Mouse (Mus musculus) adrenal gland, postnatal 4 days (tissue): ENCODE measurements around the gene AC140267.1. TPM values are rescaled to one million over a fixed set of nuclear protein-coding genes. Genes with fewer than 3 reads are reported as not detected.

Source experiments
- DNase-seq, 2 experiments: peaks; one replicate each; pipeline ENCODE4 v3.0.0; 2021 to 2022; ENCODE audit warnings: low spot score in 2 of 2, mixed read lengths in 2 of 2
- long read RNA-seq, 2 experiments: library from polyadenylated mRNA; stranded (forward); transcript quantifications; one replicate each; pipeline ENCODE4 v2.0.0; 2021
- total RNA-seq, 2 experiments: library from RNA; stranded (reverse); gene quantifications; 2 replicates each; pipeline ENCODE4 v1.2.3; 2021

The AC140267.1 gene
- 1 to 10 TPM; 7.3 to 8.9 TPM for total RNA-seq
- long read RNA-seq, experiment 1: 0 reads
- long read RNA-seq, experiment 2: 0 reads

GRCm38 (mm10) chr15:80235535-80235934, at the start of gene AC140267.1:
Gene AC140267.1 (plus strand): TSS chr15:80235835.
- no peak for DNase-seq

- DNase-seq: no peak
Observed at GRCm38 (mm10) chr15:80188927-80189326, 46.7 kb upstream of the AC140267.1 start.

- no peak for DNase-seq
Observed at GRCm38 (mm10) chr15:80190075-80190474, 45.6 kb upstream of the AC140267.1 start.

- DNase-seq: no peak
Observed at GRCm38 (mm10) chr15:80191585-80192245, 43.9 kb upstream of the AC140267.1 start.

GRCm38 (mm10) chr15:80192246-80192585, 43.4 kb upstream of the AC140267.1 start:
- DNase-seq: no peak

GRCm38 (mm10) chr15:80192847-80193246, 42.8 kb upstream of the AC140267.1 start:
- DNase-seq: no peak

GRCm38 (mm10) chr15:80199556-80199955, 36.1 kb upstream of the AC140267.1 start:
- no peak for DNase-seq

- DNase-seq: no peak
Observed at GRCm38 (mm10) chr15:80202111-80202775, 33.4 kb upstream of the AC140267.1 start.

GRCm38 (mm10) chr15:80203406-80203805, 32.2 kb upstream of the AC140267.1 start:
- no peak for DNase-seq

- DNase-seq: no peak
Observed at GRCm38 (mm10) chr15:80206057-80206565, 29.5 kb upstream of the AC140267.1 start.

- DNase-seq: no peak
Observed at GRCm38 (mm10) chr15:80208446-80208845, 27.2 kb upstream of the AC140267.1 start.

GRCm38 (mm10) chr15:80213688-80214087, 21.9 kb upstream of the AC140267.1 start:
- no peak for DNase-seq

- DNase-seq: no peak
Observed at GRCm38 (mm10) chr15:80215716-80216479, 19.7 kb upstream of the AC140267.1 start.

- DNase-seq: no peak
Observed at GRCm38 (mm10) chr15:80216480-80216820, 19.2 kb upstream of the AC140267.1 start.

GRCm38 (mm10) chr15:80217476-80217875, 18.2 kb upstream of the AC140267.1 start:
- no peak for DNase-seq

- no peak for DNase-seq
Observed at GRCm38 (mm10) chr15:80219211-80219610, 16.4 kb upstream of the AC140267.1 start.

- no peak for DNase-seq
Observed at GRCm38 (mm10) chr15:80219705-80220657, 15.7 kb upstream of the AC140267.1 start.

GRCm38 (mm10) chr15:80221031-80221430, 14.6 kb upstream of the AC140267.1 start:
- no peak for DNase-seq

GRCm38 (mm10) chr15:80223751-80224150, 11.9 kb upstream of the AC140267.1 start:
- DNase-seq: no peak

- peak; percentile 68 to 70 for DNase-seq
Observed at GRCm38 (mm10) chr15:80225208-80225607, 10.4 kb upstream of the AC140267.1 start.

- DNase-seq: no peak
Observed at GRCm38 (mm10) chr15:80225796-80226195, 9.8 kb upstream of the AC140267.1 start.
